Mouse (Mus musculus): Measurements from ENCODE around the gene Ephb6. TPM values are rescaled to one million over a fixed set of nuclear protein-coding genes. Genes with fewer than 3 reads are reported as not detected.
A peak's percentile ranks its signal among the peaks of the same experiment; 100 is the strongest.
"Not testable (repeated sequence)": the region's sequence is repeated elsewhere in the genome, so short reads cannot be mapped to it uniquely, and the experiment has no call there.

Ephb6 gene
- polyA plus RNA-seq (2017; shearing (Covaris generic)): 10 to 100 TPM; 12.2 to 16.1 TPM

DNA sequence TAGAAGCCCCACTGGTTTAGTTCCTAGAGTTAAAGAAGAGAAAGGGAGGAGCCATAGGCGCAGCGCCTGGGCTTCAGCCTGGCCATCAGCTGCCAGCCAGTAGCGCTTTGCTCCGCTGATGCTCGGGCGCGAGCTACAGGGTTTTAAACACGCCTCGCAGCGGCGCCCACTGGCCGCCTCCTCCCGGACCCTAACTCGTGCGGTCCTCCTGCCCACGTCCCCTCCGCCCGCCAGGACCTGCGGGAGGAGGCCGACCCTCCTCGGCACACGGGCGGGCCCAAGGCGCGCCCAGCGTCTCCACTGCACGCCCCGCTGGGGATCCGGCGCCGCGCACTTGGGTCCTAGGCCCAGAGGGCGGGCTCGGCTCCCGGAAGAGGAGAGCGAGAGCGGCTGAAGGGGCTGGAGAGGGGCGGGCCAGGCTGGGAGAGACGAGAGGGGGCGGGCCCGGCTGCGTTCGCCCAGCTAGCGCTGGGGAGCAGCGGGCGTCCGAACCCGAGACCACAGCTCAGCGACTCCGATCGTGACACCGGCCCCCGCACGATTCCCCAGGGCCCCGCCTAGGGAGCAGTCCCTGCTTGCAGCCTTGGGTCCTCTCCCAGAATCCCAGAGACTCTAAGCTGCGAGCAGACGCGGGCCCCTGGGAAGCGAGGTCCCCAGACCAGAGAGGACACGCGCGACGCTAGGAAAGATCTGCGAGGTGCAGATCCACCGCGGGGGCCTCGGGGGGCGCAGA, at the start of gene Ephb6:
TSS of gene Ephb6 (plus strand) at position 422 of the 733 bp plus-strand sequence.
- ATAC-seq: peak; percentile 85

DNA sequence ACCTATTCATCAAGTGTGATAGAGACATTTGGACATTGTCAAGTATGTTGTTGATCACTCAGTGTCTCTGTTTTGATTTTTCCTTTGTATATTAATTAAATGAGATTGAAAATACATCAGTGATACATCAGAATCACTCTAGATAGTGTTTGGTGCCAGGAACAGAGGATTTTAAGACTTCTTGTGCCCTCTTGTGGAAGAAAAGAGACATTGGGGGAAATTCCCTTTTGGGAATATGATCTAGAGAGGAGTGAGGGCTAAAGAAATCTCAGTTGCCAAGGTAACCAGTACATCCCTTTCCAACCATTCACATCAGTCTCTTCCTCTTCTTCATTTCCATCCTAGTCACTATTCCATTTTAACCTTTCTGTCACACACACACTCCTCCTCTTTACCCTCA, 48.9 kb upstream of the Ephb6 start:
- no peak for ATAC-seq

DNA sequence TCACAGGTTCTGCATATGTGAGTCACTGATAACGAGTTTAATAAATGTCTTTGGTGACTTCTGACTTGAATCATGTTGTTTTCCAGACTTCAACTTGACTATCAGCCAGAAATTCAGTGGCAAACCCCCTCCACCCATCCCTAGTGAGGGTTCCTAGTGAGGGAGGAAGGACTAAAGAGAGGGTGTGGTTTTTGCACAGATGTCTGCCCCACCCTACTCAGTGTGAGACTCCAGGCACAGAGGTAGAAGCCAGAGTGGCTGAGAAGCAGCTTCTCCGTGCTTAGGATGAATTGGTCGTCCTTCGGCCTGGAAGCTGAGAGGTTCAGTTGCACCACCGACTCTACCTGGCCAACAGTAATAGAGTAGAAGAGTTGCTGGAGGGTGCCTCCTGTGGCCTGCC, 47.8 kb upstream of the Ephb6 start:
- ATAC-seq: no peak

DNA sequence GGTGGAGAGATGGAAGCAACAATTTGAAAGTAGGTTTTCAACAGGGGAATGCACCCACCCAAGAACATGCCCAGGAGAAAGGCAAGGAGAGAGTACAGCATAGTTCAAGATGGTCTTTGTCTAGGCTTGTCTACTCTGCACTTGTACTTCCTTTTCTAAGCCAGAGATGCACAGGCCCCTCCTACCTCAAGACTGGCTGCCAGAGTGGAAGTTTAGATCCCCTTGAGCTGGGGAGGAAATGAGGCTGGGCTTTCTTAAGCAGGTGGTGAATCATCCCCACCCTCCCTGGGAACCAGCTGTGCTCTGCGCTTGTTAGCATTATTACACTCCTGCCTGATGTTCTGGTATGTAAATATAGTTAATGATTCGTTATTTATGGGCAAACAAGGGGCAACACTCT, 47.0 kb upstream of the Ephb6 start:
- peak; percentile 25 for ATAC-seq

DNA sequence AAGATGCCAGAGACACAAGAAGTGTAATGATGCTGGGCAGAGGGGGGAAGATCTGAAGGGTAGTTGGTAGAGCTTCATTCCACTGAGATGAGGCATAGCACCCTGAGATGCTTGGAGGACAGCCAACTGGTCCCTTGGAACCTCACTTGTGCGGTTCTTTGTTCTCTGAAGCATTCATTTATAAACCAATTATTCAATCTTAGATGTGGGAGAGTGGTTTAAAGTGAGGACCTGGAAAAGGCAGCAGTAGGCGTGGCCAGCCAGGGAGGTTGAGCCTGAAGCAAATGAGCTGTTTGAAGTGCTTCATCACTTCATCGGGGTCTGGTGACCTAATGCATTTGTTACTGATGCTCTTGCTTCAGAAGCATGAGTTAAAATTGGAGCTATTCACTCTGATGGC, 46.0 kb upstream of the Ephb6 start:
- no peak for ATAC-seq

DNA sequence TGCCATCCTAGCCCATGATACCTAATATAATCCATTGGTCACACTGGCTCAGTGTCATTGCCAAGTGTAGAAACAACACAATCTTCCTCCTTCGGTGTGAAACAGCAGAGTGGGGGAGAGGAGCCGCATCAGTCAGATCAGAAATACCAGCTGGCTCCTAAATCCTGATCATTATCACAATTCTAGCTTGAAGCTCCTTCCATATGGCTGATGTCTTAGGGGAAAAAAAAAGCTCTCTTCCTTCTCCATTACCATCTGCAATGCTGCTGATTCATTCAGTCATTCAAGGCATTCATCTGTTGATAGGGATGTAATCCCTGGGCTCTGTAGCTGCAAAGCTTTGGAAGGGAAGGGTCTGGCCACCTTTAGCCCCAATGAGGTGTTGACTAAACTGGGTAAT, 45.0 kb upstream of the Ephb6 start:
- no peak for ATAC-seq

DNA sequence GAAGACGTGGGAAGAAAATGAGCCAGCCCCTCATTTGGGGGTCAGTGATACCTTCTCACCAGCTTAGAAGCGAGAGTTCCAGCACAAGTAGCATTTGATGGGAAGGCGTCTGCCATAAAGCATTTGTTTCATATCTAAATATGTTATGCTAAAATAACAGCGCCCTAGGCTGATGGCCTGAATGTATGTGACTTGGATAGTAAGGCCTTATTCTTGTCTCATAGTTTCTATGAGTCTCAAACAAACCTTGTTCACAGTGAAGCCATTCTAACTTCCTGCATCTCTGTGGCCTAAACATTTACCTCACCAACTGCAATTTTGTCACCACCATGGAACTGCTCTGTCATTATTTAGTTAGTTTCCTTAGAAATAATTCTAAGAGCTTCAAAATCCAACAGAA, 42.7 kb upstream of the Ephb6 start:
- no peak for ATAC-seq

DNA sequence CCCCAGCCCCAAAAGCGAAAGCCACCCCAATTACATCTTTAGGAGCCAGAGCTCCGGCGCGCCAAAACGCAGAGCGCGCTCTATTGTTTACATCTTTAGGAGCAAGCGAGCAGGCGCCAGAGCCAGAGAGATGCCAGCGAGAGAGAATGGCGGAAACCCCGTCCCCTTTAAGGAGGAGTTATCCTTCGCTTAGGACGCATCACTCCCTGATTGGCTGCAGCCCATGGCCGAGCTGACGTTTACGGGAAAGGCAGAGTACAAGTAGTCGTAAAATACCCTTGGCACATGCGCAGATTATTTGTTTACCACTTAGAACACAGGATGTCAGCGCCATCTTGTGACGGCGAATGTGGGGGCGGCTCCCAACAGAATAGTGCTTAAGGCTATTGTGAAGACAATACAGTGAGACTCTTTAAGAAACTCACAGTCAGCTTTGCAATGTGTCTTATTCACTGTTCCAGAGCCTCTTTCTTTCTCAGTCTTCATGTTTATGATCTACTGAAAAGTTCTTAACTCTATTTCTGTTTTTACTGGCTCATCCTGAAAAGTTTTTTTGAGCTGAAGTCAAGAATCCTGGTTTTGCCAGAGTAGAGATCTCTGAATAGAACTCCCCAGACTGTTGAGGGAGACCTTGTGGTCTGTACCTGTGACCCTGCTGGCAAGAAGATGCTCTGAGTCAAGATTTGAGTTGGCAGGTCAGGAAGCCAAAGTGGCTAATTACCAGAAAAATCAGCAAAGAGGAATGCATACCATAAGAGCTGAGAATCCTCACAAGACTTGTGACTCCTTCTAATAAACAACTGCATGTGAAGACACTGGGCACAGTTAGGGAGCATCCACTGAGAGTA, 42.0 kb upstream of the Ephb6 start:
- not testable (repeated sequence) for ATAC-seq

DNA sequence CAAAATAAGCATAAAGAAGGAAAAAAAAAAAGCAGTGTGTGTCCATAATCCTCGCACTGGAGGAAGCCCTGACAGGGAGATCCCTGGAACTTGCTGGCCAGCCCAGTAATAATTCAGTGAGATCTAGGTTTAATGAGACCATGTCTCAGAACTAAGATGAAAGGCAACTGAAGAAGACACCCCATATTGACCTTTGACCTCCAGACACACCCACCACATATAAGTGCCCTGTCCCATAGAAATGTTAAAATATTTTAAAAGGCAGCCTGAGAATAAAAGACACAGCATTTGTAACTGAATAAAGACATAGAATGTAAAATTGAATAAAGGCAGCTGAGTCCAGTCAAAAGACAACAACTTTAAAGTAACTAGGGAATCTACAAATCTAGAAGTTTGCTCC, 40.0 kb upstream of the Ephb6 start:
- ATAC-seq: no peak

DNA sequence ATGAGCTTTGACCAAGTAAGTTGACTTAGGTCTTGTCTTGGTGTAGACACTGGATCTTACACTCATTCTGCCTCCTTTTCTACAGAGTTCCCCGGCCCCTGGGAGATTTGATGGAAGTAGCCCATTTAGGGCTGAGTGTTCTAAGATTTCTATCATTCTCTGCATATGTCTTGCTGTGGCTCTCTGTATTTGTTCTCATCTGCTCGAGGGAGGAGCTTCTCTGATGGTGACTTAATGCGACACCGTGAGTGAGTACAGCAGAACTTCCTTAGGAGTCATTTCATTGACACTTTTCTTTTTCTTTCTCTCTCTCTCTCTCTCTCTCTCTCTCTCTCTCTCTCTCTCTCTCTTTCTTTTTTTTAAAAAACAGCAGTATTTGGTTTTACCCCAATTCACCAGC, 38.3 kb upstream of the Ephb6 start:
- ATAC-seq: peak; percentile 70

DNA sequence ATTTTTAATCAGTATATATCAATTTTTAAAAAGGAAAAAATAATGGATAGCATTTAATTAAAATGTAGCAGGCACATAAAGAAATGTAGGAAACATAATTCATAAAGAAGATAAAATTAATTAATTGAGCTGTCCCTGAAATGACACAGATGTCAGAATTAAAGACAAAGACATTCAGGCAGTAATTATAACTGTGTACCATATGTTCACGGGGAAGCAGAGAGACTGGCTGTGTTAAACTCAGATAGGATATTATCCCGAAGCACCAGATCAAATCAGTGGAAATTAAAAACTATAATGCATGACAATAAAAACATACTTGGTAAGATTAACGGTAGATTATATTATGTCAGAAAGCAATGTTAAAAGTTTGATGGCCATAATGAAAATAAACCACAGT, 36.2 kb upstream of the Ephb6 start:
- ATAC-seq: no peak

DNA sequence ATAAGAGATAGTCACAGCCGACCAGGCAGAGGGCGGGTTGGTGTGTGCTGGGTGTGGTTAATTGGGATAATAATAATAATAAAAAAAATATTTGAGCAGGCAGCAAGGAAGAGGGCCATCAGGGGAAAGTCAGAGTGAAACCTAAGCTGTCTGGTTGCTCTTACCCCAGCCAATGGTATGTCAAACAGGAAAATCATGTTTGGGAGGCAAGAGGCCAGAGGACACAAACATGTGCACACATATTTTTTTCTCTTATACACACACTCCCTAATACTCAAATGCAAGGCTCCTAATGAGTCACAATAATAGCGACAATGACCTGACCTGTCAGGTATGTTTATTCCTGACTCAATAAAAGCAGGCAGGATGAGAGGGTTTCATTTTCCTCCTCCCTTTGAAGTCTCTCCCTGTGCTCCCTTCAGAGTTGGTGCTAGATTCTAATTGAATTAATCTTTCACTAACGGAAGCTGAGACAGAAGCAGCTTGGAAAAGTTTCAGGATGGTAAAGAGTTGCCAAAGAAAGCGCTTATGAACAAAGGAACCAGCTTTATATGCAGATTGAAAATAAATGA, 28.7 kb upstream of the Ephb6 start:
- no peak for ATAC-seq

DNA sequence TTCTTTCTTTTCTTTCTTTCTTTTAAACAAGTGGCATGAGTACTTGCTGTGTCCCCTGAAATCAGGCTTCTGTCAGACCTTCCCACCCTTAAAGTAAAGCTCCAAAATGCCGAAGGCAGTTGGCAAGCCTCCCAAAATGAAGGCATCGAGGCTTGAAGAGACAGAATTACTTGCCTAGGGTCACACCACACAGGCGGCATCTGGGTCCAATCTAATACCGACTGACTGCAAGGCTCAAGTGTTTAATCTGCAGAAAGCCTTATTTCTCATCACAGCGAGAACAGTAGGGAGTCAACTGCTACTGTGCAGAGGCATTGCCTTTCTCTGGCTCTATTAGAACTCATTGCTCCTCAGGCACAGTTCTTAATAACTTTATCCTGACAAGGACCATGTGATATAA, 28.0 kb upstream of the Ephb6 start:
- ATAC-seq: no peak

DNA sequence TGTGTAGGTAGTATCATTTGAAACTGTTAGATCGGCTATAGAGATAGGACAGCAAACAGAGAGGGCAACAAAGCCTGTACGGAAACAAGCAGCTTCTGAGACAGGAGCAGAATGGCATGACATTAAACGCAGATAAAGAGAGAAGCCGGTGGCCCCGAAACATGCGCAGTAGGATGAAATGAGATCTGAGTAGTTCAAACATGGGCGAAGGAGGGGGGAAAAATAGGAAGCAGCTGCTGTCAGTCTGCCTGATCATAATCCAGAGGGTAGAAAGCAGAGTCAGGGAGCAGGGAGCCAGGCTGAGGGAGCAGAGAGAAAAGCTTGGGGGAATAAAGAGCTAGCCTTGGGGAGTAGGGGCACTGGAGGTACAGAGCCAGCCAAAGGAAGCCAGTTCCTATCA, 24.0 kb upstream of the Ephb6 start:
- peak; percentile 51 for ATAC-seq

DNA sequence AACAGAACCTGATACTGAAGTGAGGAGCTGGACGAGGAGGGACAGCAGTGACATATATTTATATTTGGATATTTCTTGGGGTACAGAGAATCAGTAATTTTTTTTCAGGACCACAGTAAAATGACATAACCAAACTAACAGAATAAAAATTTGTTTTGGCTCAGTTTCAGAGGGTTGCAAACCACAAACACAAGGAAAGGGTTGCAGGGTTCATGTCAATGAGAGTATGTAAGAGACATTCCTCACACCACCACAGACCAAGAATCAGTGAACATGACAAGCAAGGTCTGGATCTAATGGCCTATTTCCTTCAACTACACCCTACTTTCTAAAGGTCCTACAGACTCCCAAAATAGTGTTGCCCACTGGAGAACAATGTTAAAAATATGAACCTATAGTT, 23.1 kb upstream of the Ephb6 start:
- no peak for ATAC-seq

DNA sequence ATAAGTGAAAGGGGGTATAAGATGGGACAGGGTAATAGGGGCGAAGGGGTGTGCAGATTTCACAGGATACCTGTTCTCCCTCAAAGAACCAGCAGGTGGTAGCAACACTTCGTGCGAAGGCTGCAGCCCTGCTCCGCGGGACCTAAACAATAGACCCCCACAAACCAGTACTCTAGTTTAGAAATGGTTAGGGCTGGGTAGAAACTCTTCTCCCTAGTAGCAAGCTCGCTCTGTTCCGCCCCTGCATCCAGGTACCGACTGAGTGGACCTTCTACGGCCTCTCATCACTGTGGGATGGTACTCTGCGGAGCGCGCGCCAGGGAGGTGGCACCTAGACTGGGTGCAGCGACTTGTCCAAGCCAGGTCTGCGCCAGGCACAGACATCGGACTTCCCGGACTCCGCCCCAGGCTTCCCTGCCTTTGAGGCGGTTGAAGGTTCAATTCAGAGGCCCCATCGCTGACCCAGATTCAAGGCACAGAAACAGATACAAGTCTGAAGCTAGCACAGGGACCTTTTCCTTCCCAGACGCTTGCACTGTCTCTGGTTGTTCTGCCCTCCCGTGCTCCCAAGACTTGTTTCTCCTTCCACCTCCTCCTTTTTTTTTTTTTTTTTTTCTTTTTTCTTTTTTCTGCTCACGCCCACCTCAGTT, 756 bp upstream of the Ephb6 start:
- peak; percentile 70 for ATAC-seq

DNA sequence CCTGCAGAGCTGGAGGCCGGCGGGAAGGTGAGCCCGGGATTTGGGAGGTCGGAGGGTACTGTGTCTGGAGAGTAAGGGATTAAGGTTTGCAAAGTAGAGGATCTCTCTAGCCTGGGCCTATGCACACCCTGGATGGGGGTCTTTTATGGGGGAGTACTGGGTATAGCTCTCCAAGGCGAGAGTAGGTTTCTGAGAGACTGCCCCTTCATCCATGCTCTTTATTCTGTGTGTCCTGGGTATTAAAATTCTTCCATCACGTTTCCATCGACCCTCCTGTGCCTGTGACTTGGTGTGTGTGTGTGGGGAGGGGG, 467 bp downstream of the Ephb6 start:
- ATAC-seq: no peak

DNA sequence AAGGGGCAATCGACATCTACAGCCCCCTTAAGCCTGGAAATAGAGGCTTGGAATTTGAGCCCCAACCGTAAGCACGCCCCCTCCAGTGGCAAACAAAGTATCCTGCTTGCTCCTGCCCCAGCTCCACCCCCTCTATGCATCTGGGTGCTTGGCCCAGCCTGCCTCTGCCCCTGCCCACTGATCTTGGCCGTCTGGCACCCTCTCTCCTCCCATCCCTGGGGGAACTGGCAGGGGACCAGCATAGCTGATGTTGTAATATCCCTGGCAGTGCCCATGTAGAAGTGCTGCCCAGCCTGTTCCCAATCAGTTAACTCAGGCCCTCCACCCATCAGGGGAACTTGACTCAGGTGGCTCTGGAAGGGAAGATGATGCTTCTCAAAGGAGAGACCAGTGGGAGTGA, 932 bp downstream of the Ephb6 start:
- ATAC-seq: no peak

DNA sequence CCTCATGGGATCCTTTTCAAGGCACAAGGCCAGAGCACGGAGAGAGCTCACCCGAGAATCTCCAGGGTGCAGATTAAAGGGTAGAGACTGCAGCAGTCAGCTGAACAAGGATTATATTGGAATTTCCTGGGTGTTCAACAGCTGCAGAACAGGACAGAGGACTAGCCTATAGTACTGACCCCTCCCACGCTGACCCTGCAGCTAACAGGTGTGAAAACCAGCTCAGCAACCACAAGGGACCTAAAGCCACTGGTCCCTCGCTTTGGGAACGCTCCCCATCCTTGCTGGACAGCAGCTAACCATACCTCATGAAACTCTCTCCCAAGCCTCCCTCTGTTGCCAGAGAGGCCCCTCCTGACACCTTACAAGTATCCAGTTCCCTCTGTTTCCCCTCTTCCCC, 2.4 kb downstream of the Ephb6 start:
- no peak for ATAC-seq

DNA sequence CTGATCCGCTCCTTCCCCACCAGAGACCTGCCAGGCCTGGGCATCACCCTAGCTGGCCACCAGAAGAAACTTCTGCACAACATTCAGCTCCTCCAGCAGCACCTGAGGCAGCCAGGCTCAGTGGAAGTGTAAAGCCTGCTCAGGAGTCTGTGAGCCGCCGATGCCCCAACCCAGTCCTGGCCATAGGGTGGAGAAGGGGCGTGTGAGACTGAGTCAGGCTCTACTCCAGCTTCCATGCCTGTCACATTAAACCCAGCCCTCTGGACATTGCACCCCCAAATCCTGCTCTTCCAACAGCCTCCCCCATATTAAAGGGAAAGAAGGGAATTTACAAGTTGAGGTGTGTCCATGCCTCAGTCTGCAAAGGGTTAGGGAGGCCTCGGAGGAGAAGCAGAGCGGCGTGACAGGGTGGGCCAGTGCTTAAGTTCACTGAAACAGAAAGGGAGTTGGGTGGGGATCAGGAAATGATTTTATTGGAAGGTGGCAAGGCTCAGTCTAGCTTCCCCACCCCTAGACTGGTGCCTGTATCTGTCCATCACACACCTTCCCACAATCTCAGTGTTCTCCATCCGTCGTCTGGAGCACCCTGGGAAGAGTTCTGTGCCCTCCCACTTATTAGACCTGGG, 15.0 kb downstream of the Ephb6 start:
- no peak for ATAC-seq

DNA sequence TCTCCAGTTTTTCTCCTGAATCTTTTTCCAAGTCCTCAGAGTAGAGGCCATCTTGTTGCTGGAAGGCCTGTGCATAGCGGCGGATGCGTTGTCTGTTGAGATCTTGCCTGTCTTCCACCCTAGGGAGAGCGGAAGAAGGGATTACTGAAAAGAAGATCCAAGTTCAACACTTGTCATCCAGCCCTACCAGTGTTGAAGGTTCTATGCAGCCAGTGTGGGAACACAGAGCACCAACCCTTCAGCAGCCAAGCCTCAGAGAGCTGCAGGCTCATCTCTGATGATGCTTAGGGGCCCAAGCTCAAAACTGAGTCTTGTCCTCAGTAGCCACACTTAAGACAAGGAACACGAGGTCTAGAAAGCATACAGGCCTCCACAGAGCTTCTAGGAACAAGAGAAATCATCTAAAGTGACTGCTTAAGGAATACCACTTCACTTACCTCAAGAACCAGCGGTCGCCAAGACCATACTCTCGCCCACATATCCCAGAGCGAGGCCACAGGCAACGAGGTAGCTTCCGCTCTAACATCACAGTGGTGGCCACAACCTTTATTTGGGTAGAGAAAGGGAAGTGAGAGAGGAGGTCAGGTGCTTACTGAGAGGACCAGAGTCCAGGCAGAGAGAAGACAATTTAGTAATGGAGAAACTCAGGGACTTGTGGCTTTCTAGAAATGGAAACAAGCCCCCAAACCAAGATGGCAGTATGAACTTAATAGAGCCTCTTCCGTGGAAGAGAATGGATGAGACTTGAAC, 16.1 kb downstream of the Ephb6 start:
- ATAC-seq: no peak

DNA sequence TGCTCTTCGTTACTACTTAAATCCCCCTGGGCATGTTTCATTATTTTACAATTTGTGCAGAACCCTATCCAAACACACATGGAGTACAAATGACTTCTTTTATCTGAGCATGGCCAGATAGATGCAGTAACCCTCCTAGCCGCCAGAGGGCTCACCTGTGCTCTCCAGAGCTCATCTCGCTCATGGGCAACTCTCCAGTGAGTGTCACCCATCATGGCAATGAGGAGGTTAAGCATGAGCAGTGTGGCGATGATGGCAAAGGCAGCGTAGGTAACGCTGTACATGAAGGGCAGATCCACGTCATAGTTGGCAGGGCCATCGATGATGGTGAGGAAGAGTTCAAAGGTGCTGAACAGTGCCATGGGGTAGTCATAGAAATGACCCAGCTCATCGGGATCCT, 17.4 kb downstream of the Ephb6 start:
- peak; percentile 82 for ATAC-seq

Data from CD4-positive, CD25-positive, alpha-beta regulatory T cell, adult 4 months (primary cell).